Mouse (Mus musculus): Measurements from ENCODE around the gene Tnks1bp1. TPM values are rescaled to one million over a fixed set of nuclear protein-coding genes. Genes with fewer than 3 reads are reported as not detected.

Tnks1bp1 gene
- polyA plus RNA-seq (2012; rRNA removed): 91.0 and 121 TPM in 2 replicates

DNA sequence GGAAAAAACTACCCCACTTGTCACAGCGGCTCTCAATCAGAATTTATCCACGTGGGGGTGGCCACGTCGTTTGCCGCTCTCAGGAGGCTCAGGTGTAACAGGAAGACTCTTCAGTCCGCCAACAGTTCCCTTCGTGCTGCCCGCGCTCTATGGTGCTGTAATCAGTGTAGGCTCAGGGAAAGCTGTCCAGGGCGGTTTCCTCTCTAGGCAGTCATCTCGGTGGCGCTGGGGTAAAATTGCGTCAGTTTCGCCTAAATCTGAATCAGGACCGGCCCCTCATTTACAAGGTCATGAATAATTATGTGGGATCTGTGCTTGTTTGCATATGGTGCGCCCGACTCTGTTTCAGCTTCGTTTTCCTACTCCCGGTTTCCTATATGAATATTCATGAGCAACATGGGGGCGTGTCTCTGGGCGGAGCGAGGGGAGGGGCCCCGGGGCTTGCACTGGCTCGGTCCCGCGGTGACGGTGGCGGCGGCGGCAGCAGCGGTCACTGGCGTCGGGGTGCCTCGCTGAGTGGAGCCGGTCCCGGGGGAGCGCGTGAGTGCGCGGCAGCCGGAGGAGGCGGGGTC, at the start of gene Tnks1bp1:
TSS of gene Tnks1bp1 (plus strand) at position 427 of the 572 bp plus-strand sequence.
- peak; percentile 89 for DNase-seq (ENCODE audit: low read depth)

GRCm38 (mm10) chr2:84999486-85000181, 48.2 kb upstream of the Tnks1bp1 start:
- DNase-seq (ENCODE audit: low read depth): no peak

GRCm38 (mm10) chr2:85001497-85001896, 46.3 kb upstream of the Tnks1bp1 start:
- DNase-seq (ENCODE audit: low read depth): no peak

DNA sequence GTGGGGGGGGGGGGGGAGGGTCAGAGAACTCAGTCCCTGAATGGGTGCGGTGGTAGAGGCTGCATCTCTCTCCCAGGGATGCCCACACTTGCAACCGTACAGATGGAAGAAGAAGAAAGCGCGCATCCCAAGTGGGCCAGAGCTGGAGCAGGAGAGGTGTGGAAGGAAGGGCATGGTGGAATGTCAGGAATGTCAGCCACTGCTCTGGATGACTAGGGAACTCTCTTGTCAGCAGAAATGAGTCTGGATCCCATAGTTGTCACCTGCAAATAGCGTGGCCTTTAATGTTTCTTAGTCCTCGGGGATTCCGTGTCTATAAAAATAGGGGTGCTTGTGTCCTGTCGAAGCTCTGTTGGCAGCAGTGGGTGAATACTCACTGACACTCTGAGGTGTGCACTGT, 45.2 kb upstream of the Tnks1bp1 start:
- DNase-seq (ENCODE audit: low read depth): no peak

- DNase-seq (ENCODE audit: low read depth): no peak
Observed at GRCm38 (mm10) chr2:85004341-85004740, 43.5 kb upstream of the Tnks1bp1 start.

DNA sequence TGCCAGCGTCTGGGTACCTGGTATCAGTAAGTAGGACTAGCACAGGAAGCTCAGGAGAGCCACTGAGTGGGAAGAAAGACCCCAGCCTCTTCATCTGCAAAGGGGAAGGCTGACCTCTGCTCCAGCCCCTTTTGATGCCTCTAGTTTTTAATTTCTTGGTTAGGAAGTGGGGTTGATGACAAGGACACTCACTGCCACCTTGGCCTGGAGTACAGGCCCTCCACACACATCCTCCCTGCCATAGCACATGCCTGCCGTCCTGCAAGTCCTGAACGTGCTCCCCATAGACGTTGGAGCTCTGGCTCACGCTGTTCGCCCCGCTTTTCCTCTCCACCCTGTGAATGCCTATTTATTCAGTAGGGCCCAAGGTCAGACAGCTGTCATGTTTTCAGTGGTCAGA, 41.2 kb upstream of the Tnks1bp1 start:
- DNase-seq (ENCODE audit: low read depth): no peak

DNA sequence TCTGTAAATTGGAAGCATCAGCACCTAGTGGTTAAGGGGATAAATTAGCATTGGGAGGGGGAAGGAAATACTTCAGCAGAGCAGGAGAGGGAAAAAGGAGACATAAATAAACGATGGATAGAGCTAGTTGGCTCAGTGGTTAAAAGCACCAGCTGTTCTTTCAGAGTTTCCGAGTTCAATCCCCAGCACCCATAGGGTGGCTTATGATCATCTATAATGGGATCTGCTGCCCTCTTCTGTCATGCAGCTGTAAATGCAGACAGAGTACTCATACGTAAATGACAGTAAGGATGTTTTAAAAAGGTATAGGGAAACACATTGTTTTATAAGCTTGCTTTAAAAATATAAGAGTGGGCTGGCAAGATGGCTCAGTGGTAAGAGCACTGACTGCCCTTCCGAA, 40.1 kb upstream of the Tnks1bp1 start:
- no peak for DNase-seq (ENCODE audit: low read depth)

DNA sequence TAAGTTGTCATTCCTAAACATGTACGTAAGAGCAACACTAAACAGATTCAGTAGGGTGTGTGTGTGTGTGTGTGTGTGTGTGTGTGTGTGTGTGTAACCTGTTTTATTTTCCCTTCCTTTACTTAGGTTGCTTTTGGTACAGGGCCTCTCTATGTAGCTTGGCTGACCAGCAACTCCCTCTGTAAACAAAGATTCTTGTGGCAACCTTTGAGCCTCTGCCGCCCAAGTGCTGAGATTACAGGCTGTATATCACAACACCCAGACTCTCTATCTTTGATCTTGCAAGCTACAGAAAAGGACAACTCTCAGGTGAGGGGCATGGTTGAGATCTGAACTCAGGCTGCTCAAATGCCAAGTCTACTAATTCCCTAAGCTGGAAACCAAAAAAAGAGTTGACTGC, 38.6 kb upstream of the Tnks1bp1 start:
- DNase-seq (ENCODE audit: low read depth): no peak

DNA sequence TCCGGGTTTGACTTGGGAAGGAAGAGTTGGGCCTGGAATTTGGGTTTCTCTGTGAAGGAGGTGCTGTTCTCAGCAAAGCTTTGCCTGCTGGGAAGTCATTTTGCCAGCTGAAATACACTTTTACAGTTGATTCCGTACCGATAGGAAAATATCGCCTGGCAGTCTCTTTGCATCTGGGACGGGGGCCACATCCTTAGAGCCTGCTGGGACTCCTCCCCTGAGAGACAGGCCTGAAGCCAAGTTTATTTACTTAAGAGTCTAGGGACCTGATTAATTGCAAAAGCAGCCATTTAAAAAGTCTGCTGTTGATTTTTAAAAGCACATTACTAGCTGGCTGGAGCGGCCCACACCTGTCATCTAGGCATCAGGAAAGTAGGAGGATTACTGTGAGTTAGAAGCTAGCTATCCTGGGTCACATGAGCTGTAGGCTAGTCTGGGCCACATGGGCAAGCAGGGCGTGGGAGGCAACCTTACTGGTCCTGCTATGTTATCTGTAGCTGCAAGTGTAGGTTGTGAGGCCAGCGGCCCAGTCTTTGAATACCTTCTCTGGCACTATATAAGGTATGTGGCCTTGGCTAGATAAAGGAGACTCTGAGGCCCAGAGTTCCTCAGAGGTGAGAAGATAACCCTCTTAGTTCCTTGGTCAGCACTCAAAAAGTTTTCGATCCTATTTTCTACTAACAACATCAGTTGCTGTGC, 35.8 kb upstream of the Tnks1bp1 start:
- DNase-seq (ENCODE audit: low read depth): peak; percentile 37

GRCm38 (mm10) chr2:85012679-85013078, 35.1 kb upstream of the Tnks1bp1 start:
- no peak for DNase-seq (ENCODE audit: low read depth)

- no peak for DNase-seq (ENCODE audit: low read depth)
Observed at GRCm38 (mm10) chr2:85013826-85014587, 33.8 kb upstream of the Tnks1bp1 start.

- DNase-seq (ENCODE audit: low read depth): no peak
Observed at GRCm38 (mm10) chr2:85014588-85014982, 33.2 kb upstream of the Tnks1bp1 start.

DNA sequence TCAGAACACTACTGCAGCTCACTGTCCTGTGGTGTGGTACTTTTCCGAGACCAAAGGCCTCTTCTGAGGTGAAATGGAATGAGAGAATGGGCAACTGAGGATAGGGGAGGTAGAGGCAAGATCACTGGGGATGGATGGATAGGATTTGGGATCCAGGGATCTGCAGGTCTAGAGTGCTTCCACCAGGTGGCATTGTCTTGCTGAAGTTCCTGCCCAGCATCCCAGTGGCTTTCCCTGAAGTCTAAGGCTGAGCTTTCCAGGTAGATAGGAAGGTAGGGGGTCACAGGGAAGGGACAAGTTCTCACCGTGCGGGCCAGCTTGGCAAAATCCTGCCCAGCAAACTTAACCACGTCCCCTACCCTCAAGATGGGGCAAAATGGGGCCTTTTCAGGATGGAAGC, 25.8 kb upstream of the Tnks1bp1 start:
- DNase-seq (ENCODE audit: low read depth): no peak

GRCm38 (mm10) chr2:85026178-85026577, 21.6 kb upstream of the Tnks1bp1 start:
- DNase-seq (ENCODE audit: low read depth): no peak

GRCm38 (mm10) chr2:85027281-85027680, 20.5 kb upstream of the Tnks1bp1 start:
- no peak for DNase-seq (ENCODE audit: low read depth)

DNA sequence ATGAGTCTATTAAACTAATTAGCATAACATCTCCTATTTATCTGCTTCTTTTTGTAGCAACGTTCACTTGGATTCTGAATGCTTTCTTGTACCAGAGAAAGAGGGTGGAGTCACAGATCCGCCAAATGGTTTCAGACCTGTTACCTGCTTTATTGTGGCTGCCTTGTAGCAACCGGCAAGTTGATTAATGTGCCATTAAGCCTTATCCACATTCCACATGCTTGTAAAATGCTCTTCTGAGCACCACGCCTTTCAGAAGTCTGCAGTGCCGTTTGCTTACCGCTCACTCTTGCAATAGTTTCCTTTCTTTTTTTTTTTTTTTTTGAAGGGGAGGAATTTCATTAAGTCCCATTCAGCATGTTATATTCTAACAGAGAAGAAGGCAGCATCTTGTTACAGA, 17.9 kb upstream of the Tnks1bp1 start:
- DNase-seq (ENCODE audit: low read depth): no peak

DNA sequence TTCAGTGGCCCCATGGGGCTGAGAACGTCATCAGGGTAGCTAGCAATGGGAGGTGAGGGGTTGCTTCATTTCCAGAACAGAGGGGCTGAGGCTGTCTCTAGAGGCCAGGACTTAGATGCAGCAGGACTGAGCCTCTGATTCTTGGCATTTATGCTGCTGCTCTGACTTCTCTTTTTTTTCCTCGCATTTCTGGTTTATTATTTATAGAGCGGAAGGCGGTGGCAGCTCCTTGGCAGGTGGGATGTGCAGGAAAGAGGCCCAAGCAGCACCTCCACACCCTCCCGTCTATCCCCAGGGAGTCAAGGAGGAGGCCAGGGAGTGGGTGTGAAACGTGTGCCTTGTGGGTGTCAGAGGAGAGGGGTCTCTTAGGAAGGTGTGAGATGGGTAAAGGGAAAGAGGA, 16.8 kb upstream of the Tnks1bp1 start:
- no peak for DNase-seq (ENCODE audit: low read depth)

- no peak for DNase-seq (ENCODE audit: low read depth)
Observed at GRCm38 (mm10) chr2:85033121-85033520, 14.7 kb upstream of the Tnks1bp1 start.

DNA sequence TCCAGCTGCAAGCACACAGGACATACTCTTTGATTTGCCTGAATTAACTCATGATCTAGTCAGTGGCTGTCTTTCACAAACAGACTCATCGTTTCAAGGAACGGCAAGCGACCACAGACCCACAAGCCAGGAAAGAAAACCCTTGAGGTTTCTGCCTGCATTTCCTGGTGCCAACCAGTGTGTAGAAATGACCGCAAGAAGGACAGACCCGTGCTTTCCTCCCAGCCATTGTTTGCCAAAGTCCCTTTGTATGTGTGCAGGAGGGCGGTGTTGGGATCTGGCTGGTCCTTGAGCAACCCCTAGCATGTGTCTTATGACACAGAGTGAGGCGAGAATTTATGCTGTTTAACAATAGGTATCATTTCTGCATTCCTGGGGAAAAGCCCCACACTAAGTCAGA, 13.7 kb upstream of the Tnks1bp1 start:
- no peak for DNase-seq (ENCODE audit: low read depth)

DNA sequence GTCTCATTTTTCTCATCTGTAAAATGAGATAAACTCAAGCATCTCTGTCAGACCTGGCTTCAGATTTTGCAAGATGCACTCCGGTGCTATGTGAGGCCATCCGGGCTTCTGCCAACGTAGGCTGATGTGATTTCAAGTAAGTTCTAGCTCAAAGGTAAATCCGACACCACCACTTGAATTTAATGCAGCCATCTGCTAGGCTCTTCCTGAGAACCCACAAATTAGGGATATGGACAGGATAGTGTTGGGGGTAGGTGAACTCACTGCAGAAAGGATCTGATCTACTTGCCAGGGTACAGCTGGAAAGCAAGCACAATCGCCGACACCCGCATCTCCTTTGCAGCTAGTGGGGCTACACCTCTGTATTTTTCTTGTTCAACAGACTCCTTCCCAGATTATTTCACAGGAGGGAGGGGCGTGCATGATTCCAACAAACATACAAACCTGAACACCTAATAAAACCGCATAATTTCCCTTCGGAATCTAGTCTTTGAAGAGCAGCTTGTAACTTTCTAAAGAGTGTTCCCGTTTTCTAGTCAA, 11.2 kb upstream of the Tnks1bp1 start:
- no peak for DNase-seq (ENCODE audit: low read depth)

DNA sequence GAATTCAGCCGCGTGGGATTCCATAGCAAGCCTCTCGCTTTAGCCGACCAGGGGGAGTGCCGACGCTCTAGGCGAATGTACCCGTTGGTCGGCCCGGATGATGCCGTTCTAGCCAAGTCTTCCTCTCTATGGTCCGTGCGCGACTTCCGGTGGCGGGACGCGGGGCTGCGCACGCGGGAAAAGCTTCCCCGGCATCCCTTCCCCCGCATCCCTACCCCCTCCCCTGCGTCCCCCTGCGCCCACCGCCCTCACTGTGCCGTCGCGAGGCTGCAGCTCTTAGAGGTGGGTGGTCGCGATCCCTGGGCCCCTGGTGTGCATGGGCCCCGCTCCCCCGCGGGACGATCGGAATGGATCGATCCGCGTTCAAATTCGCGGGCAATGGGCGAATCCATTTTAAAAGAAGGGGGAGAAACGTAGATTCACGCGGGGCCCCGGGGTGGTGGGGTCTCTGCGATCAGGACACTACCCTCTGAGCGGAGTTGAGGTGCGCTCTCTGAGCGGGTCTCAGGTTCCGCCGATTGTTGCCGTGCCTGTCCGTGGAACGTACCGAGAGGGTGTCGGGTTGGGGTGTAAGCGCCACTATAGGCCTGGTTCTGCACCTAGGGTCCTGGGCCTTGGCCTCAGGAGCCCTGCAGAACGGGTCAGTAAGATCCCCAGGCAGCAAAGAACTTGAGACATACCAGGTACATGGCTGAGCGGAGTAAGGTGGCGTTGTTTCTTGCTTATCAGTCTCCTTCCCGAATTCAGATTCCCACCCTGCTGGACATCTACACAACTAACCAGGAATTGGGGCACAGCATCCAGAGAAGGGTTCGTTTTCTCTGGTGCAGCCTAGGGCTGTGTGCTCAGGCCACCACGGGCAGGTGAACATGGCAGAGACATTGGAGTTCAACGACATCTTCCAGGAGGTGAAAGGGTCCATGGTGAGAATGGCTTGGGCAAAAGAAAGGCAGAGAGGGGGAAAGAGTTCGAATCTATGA, 10.5 kb upstream of the Tnks1bp1 start, which contains the start of the genes Ssrp1 and P2rx3:
TSS of gene Ssrp1 (plus strand) at position 188 of the 980 bp plus-strand sequence.
TSS of gene P2rx3 (minus strand) at position 416 of the 980 bp plus-strand sequence.
- no peak for DNase-seq (ENCODE audit: low read depth)
